Mouse (Mus musculus) regulatory T cell (primary cell): Measurements from ENCODE around the gene Cpeb1.

Source experiments
- in situ Hi-C: fragments of 300-600 bp; cut with MboI, MseI; formaldehyde crosslinking; loops from one replicate; pipeline ENCODE4 v1.15.1; 2025; ENCODE audit warnings: high pct_unique_total_duplicates

The Cpeb1 gene

DNA sequence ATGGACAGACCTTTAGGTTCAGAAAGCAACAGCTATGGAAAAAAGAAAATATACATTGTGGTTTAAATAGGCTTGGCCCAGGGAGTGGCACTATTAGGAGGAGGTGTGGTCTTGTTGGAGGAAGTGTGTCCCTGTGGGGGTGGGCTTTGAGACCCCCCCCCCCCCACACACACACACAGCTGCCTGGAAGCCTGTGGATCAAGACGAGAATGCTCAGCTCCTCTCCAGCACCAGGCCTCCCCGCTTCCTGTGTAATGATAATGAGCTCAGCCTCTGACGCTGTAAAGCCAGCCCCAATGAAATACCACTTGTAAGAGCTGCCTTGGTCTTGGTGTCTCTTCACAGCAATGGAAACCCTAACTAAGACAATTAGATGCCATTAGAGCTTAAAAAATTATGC lies 124.5 kb downstream of the Cpeb1 start:
- in situ Hi-C loops = no loop called here

DNA sequence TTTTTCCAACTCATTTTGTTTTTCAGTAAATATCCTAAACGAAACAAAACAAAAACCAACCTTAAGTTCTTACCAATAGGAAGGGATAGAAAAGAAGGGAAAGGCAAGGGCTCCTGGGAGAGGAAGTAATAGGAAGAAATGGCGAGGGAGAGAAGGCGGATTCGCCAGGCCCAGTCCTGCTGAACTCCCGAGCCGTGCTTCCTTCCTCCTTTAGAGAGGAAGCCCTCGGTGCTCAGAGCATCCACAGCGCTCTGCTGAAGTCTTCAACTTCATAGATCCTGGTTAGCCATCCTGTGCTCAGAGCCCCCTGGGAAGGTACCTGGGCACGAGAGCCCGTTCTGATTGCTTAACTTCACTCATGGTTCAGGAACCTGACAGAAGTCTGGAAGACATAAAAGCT lies 127.6 kb downstream of the Cpeb1 start:
- in situ Hi-C loops = no loop called here

DNA sequence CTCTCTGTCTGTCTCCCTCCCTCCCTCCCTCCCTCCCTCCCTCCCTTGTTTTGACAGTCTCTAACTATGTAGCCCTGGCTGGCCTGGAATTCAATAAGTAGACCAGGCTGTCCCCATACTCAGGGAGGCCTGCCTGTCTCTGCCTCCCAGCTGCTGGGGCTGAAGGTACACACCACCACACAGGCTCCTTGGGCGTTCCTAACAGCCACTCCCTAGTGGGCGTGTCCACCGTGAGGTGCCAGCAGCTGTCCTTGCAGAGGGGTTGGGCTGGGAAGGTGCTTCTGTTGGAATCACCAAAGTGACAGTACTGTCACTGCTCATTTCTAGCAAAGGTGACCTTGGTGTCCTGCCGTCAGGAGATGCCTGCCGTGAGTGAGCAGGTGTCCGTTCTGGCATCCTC lies 128.4 kb downstream of the Cpeb1 start:
- in situ Hi-C loops = no loop called here

DNA sequence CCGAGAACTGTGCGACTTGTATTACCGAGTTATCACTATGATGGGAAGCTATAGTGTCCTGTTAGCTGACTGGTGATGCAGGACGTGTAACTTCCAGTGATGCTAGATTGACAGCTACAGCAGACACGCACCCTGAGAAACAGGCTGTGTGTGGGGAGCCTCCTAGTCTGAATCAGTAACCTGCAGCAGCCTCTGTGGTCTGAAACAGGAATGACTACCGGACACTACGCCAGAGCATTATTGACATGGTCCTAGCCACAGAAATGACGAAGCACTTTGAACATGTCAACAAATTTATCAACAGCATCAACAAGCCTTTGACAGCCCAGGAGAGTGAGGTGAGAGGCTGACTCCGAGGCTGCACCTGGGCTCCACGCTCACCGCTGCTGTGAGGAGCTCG lies 129.2 kb downstream of the Cpeb1 start:
- in situ Hi-C loops = no loop called here

DNA sequence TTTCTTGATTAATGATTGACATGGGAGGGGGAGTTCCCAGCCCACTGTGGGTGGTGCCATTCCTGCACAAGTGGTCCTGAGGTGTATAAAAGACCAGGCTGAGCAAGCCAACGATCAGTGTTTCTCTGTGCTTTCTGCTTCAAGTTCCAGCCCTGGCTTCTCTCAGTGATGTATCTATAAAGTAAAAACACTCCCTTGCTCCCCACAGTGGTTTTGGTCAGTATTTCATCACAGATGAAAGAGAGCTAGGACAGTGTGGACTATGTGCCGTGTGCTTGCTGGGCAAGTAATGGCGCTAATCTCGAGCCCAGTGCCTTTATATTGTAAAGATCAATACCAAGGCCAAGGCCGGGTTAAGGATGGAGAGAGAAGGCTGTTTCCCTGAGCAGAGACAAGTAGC lies 133.5 kb downstream of the Cpeb1 start:
- in situ Hi-C loops = no loop called here

DNA sequence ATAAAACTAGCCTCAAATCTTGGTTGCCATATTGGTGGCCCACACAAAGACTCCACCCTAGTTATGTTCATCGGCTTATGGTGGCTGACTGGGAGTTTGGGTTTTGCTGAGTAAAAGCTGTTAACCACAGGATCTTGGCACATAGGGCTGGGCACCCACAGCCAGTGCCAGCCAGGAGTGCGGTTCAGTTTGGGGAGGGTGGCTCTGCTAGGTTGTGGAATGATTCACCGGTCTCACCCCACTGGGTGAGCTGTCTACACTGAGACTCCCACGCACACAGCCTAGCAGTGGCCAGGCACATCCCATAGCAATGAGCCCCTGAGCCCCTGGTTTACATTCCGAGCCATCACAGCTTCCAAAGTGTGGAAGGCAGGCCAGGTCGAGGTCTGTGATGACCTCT lies 135.5 kb downstream of the Cpeb1 start:
- in situ Hi-C loops = loop anchor here (10.0 kb wide), 1 partner anchor 155 kb away; no protein-coding TSS in a partner anchor

DNA sequence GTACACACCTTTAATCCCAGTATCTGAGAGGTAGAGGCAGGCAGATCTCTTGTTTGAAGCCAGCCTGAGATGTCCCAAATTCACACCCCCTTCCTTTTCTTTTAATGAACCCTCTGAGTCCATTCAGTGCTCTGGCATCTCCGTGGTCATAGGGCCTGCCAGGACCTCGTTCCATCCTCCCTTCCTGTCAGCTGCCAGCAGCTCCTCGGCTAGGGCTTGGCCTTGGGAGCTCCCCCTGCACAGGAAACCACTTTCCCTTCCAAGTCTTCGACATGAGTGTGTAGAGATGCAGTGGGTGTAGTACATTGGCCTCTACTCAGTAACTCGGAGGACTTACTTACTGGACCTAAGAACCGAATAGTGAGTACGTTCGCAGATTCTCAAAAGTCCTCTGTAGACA lies 139.7 kb downstream of the Cpeb1 start:
- in situ Hi-C loops = loop anchor here (10.0 kb wide), 1 partner anchor 151 kb away; no protein-coding TSS in a partner anchor

DNA sequence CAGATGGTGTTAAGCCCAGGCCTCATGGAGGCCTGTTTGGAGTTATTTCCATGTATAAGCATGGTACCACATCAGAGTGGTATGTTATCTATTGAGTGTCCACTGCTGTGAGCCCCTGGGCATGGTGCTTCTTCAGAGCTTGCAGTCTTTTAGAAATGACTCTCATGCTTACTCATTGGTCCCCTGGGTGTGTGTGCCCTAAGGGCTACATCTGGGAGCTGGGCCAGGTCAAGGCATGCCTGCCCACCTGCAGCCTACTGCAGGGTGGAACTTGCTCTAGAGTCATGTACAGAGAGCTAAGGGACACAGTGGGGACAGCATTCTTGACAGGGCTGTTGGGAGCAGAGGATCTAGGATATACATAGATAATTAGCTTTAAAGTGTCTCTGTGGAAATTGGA lies 143.7 kb downstream of the Cpeb1 start:
- in situ Hi-C loops = loop anchor here (10.0 kb wide), 1 partner anchor 147 kb away; no protein-coding TSS in a partner anchor

DNA sequence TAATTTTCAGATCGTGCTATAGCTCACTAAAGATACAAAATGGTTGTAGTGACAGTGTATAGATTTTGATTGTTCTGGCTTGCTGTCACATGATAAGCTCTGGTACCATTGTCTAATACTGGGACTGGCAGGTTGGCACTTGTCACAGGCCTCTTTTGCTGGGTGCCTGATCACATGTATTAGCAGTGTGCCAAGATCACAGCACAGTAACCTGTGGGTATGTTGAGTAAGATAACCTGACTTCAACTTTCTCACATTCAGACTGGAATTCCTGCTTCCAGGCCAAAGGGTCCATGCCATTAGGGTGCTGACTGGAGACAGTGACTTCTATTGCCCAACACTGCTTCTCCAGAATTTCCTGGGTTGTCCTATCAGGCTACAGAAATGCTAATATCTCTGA lies 144.1 kb downstream of the Cpeb1 start:
- in situ Hi-C loops = loop anchor here (10.0 kb wide), 1 partner anchor 146 kb away; no protein-coding TSS in a partner anchor

DNA sequence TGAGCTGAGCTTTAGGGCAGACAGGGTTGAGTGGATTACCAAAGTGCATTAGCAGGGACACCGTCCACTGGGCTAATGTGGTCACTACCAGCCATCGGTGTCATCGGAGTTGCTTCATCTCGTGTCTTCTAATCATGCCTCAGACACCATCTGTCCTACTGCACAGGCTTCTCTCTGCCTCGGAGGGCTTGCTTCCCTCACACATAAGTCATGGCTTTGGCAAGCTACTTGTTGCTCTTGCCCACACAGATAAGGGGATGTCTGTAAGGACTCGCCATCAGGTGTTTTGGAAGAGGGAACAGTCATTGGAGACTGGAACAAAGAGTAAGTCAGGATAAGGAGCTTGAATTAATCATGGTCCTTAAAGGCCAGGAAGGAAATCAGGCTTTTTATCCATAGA lies 146.0 kb downstream of the Cpeb1 start:
- in situ Hi-C loops = no loop called here

DNA sequence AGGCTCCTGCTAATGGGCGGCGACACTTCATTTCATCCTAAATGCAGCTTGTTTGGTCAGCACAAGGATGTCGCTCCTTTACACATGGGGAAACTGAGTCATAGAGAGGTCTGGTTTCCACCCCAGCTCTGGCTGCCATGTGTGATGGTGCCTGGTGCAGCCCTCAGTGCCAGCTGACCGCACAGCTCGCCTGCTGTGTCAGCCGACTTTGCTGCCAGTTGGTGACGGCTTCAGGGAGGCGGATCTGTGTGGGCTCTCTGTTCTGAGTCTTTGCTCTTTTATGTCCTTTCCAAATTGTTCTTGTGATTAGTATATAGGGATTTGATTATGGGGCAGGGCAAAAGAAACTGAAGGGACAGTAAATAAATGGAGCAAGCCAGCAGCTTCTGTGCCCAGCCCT lies 147.5 kb downstream of the Cpeb1 start:
- in situ Hi-C loops = no loop called here

DNA sequence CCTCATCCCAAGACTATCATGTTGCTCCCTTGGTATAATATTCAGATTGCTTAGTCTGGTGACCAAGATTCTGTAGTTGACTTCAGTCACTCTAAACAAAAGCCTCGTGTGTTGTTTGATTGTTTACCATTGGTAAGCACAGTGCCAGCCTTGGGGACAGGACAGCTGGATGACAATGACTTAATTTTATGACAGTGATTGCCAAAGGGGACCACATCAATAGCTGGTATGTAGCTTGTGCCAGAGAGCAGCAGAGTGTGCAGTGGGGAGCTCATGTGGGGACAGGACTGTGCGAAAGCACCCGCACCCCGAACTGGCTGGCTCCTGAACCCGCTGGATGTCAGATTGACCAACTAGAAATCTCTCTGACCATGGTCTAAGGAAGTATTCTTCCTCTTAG lies 150.6 kb downstream of the Cpeb1 start:
- in situ Hi-C loops = no loop called here

DNA sequence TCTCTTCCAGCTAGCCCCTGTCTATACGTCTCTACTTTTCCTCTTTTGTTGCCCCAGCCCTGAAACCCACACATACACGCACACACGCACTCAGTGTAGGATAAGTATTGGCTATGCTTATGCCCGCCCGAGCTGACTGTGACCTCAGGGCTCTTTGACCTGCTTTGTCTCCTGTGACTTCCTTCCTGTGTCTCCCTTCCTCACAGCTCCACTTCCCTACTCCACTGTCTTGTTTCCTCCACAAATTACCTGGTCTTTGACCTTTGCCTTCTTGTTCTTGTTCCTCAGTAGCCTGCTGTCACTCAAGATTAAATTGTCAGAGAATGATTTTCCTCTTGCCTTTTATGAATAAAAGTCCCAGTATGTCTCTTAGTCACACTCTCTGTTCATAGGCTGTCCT lies 151.2 kb downstream of the Cpeb1 start:
- in situ Hi-C loops = no loop called here

DNA sequence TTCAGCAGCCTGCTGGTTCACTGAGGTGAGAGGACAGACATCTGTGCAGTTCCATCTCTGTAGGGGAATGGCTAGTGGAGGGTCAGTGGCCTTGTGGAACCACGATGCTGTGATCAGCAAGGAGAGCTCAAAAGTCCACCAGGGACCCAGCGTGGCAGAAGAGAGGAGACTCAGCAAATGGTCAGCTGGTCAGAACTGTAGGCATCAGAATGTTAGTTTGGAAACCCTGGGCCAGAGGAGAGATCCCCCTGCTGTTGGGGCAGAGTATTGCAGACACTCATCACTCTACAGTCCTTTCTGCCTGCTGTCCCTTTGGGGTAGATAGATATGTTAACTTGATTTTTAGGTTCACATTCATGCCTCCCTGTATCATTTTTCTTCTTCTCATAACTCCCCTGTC lies 151.6 kb downstream of the Cpeb1 start:
- in situ Hi-C loops = no loop called here

DNA sequence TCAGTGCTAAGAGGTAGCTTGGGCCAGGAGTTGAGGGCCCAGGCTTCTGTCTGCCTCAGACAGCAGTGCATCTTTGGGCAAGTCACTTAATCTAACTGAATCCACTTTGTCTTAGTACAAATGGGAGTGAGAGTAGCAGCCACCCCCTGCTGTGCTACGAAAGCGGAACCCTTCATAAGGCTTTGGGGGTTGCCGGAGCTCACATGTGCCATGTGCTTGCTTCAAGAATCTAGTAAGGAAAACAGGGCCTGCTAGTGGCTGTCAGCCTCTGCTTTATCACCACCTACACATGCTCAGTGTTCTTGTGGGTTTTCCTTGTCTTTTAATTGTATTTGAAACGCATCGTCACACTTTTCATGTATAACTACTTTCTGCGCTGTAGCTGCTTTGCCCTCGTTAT lies 153.9 kb downstream of the Cpeb1 start:
- in situ Hi-C loops = no loop called here

DNA sequence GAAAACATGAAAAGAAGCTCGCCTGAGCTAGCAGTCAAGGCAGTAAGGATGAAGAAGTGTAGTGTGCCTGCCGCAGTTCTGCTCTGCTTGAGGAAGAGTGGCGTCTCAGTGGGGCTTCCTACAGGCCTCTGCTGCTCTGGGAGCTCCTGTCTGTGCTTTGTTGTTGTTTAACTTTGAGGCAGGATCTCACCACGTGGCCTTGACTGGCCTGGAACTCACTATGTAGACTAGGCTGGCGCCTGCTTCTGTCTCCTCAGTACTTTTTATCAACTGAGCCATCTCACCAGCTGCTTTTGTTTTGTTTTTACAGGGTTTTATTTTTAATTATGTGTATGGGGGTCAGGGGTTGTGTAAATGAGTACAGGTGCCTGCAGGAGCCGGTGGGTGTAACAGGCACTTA lies 157.1 kb downstream of the Cpeb1 start:
- in situ Hi-C loops = no loop called here
